Mouse (Mus musculus): Measurements from ENCODE around the gene Cttnbp2nl. TPM values are rescaled to one million over a fixed set of nuclear protein-coding genes. Genes with fewer than 3 reads are reported as not detected.

Cttnbp2nl gene
- polyA plus RNA-seq, 1 experiment from 2014 or later: 21.6 TPM

DNA sequence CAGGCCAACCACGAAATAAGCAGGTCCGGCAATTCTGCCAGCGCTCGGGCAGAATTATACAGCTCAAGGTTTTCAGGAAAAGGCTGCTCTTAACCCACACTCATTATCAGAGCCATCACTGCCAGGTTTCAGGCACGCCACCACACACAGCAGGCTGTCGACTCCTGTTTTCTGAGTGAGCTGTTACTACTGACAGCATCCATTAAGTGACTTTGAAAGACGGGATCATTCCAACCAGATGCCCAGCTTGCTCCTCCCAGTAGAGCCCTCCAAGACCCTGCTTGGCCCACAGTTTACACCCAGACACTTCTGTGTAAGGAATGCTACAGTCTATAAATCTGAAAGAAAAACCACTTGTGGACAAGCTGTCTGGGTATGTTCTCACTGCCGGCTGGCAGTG is 12.9 kb downstream of the Cttnbp2nl start:
- no peaks in the 10 kb centered on the region for H3K9me3 ChIP-seq (replicated peaks)
- no peak for ATAC-seq (replicated peaks; ENCODE audit: insufficient number of reproducible peaks, insufficient read depth, low FRiP score, low read depth)
- H3K36me3 ChIP-seq: peaks cover 17% of the 10 kb centered on the region
- no peak overlapping the region for H3K4me2 ChIP-seq
- 34% methylated on average over 8 of the region's 8 CpGs for WGBS
- no peak overlapping the region for H3K9ac ChIP-seq
- no peaks in the 10 kb centered on the region for H3K27me3 ChIP-seq
- H3K27ac ChIP-seq: peak overlapping the region; percentile 10
- H3K4me3 ChIP-seq: no peak overlapping the region
- peaks cover 48% of the 10 kb centered on the region for H3K4me1 ChIP-seq (replicated peaks)

DNA sequence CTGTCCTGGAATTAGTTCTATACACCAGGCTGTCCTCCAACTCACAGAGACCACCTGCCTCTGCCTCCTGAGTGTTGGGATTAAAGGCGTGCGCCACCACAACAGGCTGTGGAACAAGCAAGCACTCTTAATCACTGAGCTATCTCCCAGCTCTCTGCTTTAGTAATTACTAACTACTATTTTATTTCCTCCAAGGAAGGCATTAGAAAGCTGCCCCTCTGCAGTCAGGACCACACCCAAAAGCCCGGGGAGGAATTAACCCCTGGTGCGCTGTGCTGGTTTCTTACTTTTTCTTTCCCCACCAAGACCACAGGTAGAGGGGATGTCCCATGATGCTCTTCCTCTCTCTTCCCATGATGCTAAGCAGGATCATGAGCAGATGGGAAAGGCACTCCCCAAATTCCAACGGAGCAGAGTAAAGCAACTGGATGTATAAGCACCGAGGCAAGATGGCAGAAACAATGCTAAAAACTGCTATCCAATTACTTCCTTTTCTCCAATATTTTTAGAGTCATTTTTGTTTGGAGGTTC is 15.6 kb downstream of the Cttnbp2nl start:
- no peaks in the 10 kb centered on the region for H3K27me3 ChIP-seq
- peaks cover 31% of the 10 kb centered on the region for H3K4me1 ChIP-seq (replicated peaks)
- no peaks in the 10 kb centered on the region for H3K9me3 ChIP-seq (replicated peaks)
- peaks cover 39% of the 10 kb centered on the region for H3K36me3 ChIP-seq
- 73% methylated on average over 6 of the region's 6 CpGs for WGBS
- H3K4me3 ChIP-seq: no peak overlapping the region
- no peak overlapping the region for H3K9ac ChIP-seq
- peak overlapping the region; percentile 60; the same call in 1 of the 2 replicates for H3K27ac ChIP-seq
- ATAC-seq (replicated peaks; ENCODE audit: insufficient number of reproducible peaks, insufficient read depth, low FRiP score, low read depth): no peak
- H3K4me2 ChIP-seq: no peak overlapping the region

DNA sequence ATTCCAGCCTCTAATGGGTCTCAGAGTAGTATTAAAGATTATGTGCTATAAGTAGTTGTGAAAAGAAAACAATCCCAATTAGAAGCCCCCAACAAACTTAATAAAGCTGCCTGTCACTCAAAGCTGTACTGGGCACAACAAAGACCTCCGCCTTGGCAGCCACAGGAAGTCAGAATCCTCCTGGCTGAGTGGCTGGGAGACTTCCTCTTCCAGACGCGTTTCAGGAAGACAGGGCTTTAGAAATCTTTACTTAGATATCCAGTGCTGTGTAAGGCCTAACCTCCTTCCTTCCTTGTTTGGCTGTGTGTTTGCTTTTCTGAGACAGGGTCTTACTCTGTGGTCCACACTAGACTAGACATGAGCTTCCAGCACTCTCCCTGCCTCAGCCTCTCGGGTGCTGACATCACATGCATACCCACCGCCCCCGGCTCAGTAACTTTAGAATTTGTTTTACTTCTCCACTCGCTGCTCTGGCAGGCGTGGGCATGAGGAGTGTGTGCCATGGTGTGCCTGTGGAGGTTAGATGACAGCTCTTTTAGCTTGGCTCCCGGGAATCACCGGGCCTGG is 16.6 kb downstream of the Cttnbp2nl start:
- 66% methylated on average over 10 of the region's 10 CpGs for WGBS
- H3K9me3 ChIP-seq (replicated peaks): no peaks in the 10 kb centered on the region
- ATAC-seq (replicated peaks; ENCODE audit: insufficient number of reproducible peaks, insufficient read depth, low FRiP score, low read depth): no peak
- H3K4me3 ChIP-seq: no peak overlapping the region
- H3K27me3 ChIP-seq: no peaks in the 10 kb centered on the region
- H3K9ac ChIP-seq: no peak overlapping the region
- H3K27ac ChIP-seq: peak overlapping the region; percentile 60
- peaks cover 48% of the 10 kb centered on the region for H3K36me3 ChIP-seq
- no peak overlapping the region for H3K4me2 ChIP-seq
- H3K4me1 ChIP-seq (replicated peaks): peaks cover 23% of the 10 kb centered on the region

DNA sequence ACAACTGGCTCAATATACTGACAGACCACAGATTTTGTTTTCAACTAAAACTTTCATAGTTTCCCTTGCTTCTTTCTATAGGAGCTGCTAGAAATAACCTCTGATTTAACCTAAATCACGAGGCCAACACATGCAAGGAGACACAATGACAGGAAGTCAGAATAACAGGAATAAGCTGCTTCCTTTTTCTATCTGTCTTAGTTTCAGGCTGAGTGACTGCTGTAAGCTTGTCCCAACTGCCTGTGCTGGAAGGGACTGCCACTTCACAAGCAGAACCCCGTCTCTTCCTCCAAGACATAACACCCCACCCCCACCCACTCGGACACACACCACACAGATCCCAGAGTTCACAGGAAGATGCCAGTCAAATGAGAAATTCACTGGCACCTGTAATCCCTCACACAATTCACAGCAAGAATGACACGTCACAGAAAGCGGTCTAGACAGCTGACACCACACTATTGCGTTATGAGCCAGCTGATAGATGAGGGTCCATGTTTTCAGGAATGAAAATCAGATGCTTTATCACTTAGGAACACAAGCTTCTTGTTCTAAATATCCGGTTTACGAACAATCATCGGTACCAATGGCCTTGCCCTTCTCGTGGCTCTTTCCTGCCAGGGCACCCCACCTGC is 29.5 kb downstream of the Cttnbp2nl start:
- Histone ChIP-seq H3K27me3 (no peaks in the 10 kb centered on the region), H3K9me3 (replicated peaks) (no peaks in the 10 kb centered on the region), H3K9ac (no peak overlapping the region), H3K36me3 (peaks cover 6% of the 10 kb centered on the region; the same call in 1 of the 2 replicates), H3K4me1 (replicated peaks) (peaks cover 30% of the 10 kb centered on the region), H3K27ac (peak overlapping the region; percentile 74), H3K4me2 (no peak overlapping the region), H3K4me3 (no peak overlapping the region)
- ATAC-seq (replicated peaks; ENCODE audit: insufficient number of reproducible peaks, insufficient read depth, low FRiP score, low read depth): no peak
- WGBS: 64% methylated on average over 10 of the region's 10 CpGs

GRCm38 (mm10) chr3:105019826-105020692 is 32.9 kb downstream of the Cttnbp2nl start:
- Histone ChIP-seq H3K4me3 (no peak overlapping the region), H3K27me3 (no peaks in the 10 kb centered on the region), H3K9ac (no peak overlapping the region), H3K36me3 (no peaks in the 10 kb centered on the region), H3K4me1 (replicated peaks) (peaks cover 55% of the 10 kb centered on the region), H3K27ac (peak overlapping the region; percentile 66), H3K4me2 (no peak overlapping the region), H3K9me3 (replicated peaks) (no peaks in the 10 kb centered on the region)
- ATAC-seq (replicated peaks; ENCODE audit: insufficient number of reproducible peaks, insufficient read depth, low FRiP score, low read depth): no peak
- 40% methylated on average over 12 of the region's 12 CpGs for WGBS

GRCm38 (mm10) chr3:105018783-105019105 is 34.2 kb downstream of the Cttnbp2nl start:
- 78% methylated on average over 6 of the region's 6 CpGs for WGBS
- Histone ChIP-seq H3K4me2 (no peak overlapping the region), H3K4me3 (no peak overlapping the region), H3K27ac (peak overlapping the region; percentile 64), H3K9me3 (replicated peaks) (no peaks in the 10 kb centered on the region), H3K27me3 (no peaks in the 10 kb centered on the region), H3K36me3 (no peaks in the 10 kb centered on the region), H3K9ac (no peak overlapping the region), H3K4me1 (replicated peaks) (peaks cover 57% of the 10 kb centered on the region)
- ATAC-seq (replicated peaks; ENCODE audit: insufficient number of reproducible peaks, insufficient read depth, low FRiP score, low read depth): no peak

DNA sequence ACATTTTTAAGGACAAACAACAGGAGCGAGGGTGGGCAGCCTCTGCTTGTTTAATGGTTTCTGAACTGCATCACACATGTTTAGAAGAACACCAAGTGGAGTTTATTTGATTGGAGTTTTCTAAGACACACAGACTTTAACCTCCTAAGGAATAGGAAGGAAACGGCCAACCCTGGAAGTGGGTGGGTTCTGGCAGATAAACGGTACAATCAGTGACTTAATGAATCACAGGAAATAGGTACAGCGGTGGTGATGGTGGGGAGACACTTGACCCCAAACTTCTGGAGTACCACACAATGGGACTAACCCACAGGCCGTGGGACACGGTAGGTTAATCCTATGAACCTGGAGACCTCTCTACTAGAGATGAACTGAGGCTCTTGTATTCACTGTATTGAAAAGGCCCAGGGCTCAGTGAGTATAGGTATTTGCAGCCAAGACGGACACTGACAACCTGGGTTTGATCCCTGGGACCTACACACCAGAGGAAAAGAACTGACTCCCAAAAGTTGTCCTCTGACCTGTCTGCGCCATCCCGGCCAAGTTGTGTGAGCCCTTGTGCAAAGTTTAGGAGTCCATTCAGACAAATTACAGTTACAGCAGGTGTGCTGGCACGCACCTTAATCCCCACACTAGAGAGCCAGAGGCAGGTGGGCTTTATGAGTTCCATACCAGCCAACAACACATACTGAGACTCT is 34.7 kb downstream of the Cttnbp2nl start:
- Histone ChIP-seq H3K36me3 (no peaks in the 10 kb centered on the region), H3K27ac (peak overlapping the region; percentile 64), H3K9me3 (replicated peaks) (no peaks in the 10 kb centered on the region), H3K9ac (no peak overlapping the region), H3K4me1 (replicated peaks) (peaks cover 56% of the 10 kb centered on the region), H3K27me3 (no peaks in the 10 kb centered on the region), H3K4me3 (no peak overlapping the region), H3K4me2 (no peak overlapping the region)
- no peak; the same call in 1 of the 2 replicates for ATAC-seq (replicated peaks; ENCODE audit: insufficient number of reproducible peaks, insufficient read depth, low FRiP score, low read depth)
- 66% methylated on average over 10 of the region's 10 CpGs for WGBS

DNA sequence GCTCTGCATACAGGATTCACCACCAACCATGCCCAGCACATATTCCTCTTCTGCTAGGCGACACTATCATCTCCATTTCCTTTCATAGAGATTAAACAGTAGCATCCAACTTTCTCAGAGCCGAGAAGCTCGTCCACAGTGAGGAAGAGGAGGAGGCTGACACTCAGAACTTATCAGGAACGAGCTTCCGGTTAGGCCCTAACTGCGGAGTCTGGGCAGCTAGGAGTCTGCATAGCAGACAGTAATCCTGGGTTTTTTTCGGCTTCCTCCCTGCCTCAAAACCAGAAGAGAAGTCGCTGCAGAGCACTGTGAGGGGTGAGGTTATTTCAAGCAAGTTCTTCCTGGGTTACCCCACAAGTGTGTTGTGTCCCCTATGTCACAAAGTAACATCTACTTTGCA is 35.6 kb downstream of the Cttnbp2nl start:
- Histone ChIP-seq H3K27ac (peak overlapping the region; percentile 53), H3K36me3 (no peaks in the 10 kb centered on the region), H3K4me1 (replicated peaks) (peaks cover 58% of the 10 kb centered on the region), H3K27me3 (no peaks in the 10 kb centered on the region), H3K4me2 (no peak overlapping the region), H3K9ac (no peak overlapping the region), H3K9me3 (replicated peaks) (no peaks in the 10 kb centered on the region), H3K4me3 (no peak overlapping the region)
- WGBS: 38% methylated on average over 8 of the region's 8 CpGs
- ATAC-seq (replicated peaks; ENCODE audit: insufficient number of reproducible peaks, insufficient read depth, low FRiP score, low read depth): no peak

- 71% methylated on average over 7 of the region's 7 CpGs for WGBS
- H3K4me2 ChIP-seq: no peak overlapping the region
- H3K36me3 ChIP-seq: peaks cover 4% of the 10 kb centered on the region; the same call in 1 of the 2 replicates
- H3K27me3 ChIP-seq: no peaks in the 10 kb centered on the region
- H3K27ac ChIP-seq: peak overlapping the region; percentile 53
- no peaks in the 10 kb centered on the region for H3K9me3 ChIP-seq (replicated peaks)
- no peak overlapping the region for H3K9ac ChIP-seq
- no peak overlapping the region for H3K4me3 ChIP-seq
- H3K4me1 ChIP-seq (replicated peaks): peaks cover 56% of the 10 kb centered on the region
- no peak for ATAC-seq (replicated peaks; ENCODE audit: insufficient number of reproducible peaks, insufficient read depth, low FRiP score, low read depth)
Measured at GRCm38 (mm10) chr3:105016204-105016603, 36.7 kb downstream of the Cttnbp2nl start.

DNA sequence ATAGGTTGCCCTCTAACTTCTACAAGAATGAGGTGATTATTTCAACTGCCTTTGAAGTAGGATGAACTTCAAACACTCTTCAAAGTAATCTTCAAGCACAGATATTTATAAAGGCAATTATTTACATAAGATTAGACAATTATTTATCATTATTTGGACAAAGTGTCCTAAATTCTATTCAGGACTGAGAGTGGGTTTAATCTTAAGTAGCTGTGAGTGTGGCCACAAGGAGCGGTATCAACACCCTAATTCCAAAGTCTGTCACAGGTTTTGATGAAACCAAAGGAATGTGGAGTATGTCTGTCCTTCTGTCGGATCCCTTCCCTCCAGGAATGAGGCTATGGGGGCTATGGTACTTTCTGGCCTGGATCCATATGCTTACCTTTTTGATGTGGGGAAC is 38.0 kb downstream of the Cttnbp2nl start:
- Histone ChIP-seq H3K27ac (no peak overlapping the region), H3K4me1 (replicated peaks) (peaks cover 44% of the 10 kb centered on the region), H3K9me3 (replicated peaks) (no peaks in the 10 kb centered on the region), H3K4me2 (no peak overlapping the region), H3K36me3 (peaks cover 17% of the 10 kb centered on the region), H3K9ac (no peak overlapping the region), H3K4me3 (no peak overlapping the region), H3K27me3 (no peaks in the 10 kb centered on the region)
- ATAC-seq (replicated peaks; ENCODE audit: insufficient number of reproducible peaks, insufficient read depth, low FRiP score, low read depth): no peak
- WGBS: 45% methylated on average over 2 of the region's 2 CpGs

Data from heart, embryonic 15.5 days (tissue).